Mouse (Mus musculus) ES-Bruce4 (cell line): ENCODE results near the gene Arhgef6.

Source experiments
- CTCF ChIP-seq: IDR thresholded peaks from one replicate; pipeline ENCODE4 v1.8.1; 2011; ENCODE audit warnings: low read depth, low read length
- EP300 ChIP-seq: IDR thresholded peaks from 2 replicates; pipeline ENCODE4 v1.6.1; 2011; ENCODE audit warnings: low read depth, low read length; ENCODE audit not compliant: insufficient read depth
- POLR2A ChIP-seq: IDR thresholded peaks from one replicate; pipeline ENCODE4 v1.8.1; 2011; ENCODE audit warnings: low read length; ENCODE audit not compliant: insufficient read depth

DNA sequence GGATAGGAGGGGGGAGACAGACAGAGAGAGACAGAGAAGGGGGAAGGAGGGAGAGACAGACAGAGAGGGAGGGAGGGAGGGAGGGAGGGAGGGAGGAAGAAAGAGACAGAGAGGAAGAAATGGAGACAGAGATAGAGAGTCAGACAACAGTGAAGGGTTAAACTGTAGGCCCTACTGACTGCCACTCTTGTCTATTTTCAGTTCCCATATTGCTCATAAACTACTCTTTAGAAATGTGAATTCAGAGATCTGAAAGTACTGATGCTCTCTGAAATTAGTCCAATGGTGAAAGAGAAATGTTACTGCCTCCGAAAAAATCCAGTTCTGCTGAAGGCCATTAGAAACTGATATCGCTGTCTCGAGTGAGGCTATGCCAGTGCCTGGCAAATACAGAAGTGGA lies 56.3 kb downstream of the Arhgef6 start:
- no peak for TF ChIP-seq CTCF
- no peak for TF ChIP-seq POLR2A
- no peak for TF ChIP-seq EP300
